Mouse (Mus musculus) neural tube, embryonic 14.5 days (tissue): ENCODE data around the gene Slc35e3. TPM values are rescaled to one million over a fixed set of nuclear protein-coding genes. Genes with fewer than 3 reads are reported as not detected.

Source experiments
- ATAC-seq: fragments of 200-750 bp; cut with Nextera tagmentation; 2 replicates; pipeline ENCODE4 v1.8.0; 2017; ENCODE audit warnings: low read depth, mild to moderate bottlenecking, moderate TSS enrichment, moderate library complexity
- H3K27ac ChIP-seq: fragments of 300-500 bp; sonication (generic); 2 replicates; pipeline ENCODE4 v1.5.1; 2014; ENCODE audit warnings: low read depth, mild to moderate bottlenecking, control low read depth, low read length, moderate library complexity, mixed read lengths
- H3K27me3 ChIP-seq: fragments of 300-500 bp; sonication (generic); 2 replicates; pipeline ENCODE4 v1.6.1; 2014; ENCODE audit warnings: low read length; ENCODE audit not compliant: control insufficient read depth, insufficient read depth
- H3K36me3 ChIP-seq: fragments of 300-500 bp; sonication (generic); 2 replicates; pipeline ENCODE4 v1.6.1; 2014; ENCODE audit warnings: low read length, mixed read lengths; ENCODE audit not compliant: control insufficient read depth, insufficient read depth
- H3K4me1 ChIP-seq: fragments of 300-500 bp; sonication (generic); 2 replicates; pipeline ENCODE4 v1.6.1; 2014; ENCODE audit warnings: low read length; ENCODE audit not compliant: control insufficient read depth, insufficient read depth
- H3K4me2 ChIP-seq: fragments of 300-500 bp; sonication (generic); 2 replicates; pipeline ENCODE4 v1.6.1; 2014; ENCODE audit warnings: mild to moderate bottlenecking, low read depth, low read length, control low read depth
- H3K4me3 ChIP-seq: fragments of 300-500 bp; sonication (generic); 2 replicates; pipeline ENCODE4 v1.5.1; 2014; ENCODE audit warnings: low read depth, low read length, control low read depth, mixed read lengths
- H3K9ac ChIP-seq: fragments of 300-500 bp; sonication (generic); replicated peaks from 2 replicates; pipeline ENCODE4 v1.6.1; 2014; ENCODE audit warnings: low read depth, mild to moderate bottlenecking, control low read depth, low read length, mixed read lengths
- H3K9me3 ChIP-seq: fragments of 300-500 bp; sonication (generic); 2 replicates; pipeline ENCODE4 v1.6.1; 2016; ENCODE audit warnings: low read length; ENCODE audit not compliant: control insufficient read depth
- WGBS: fragments of 180-500 bp; shearing (Covaris S2); extraction: QIAGEN DNeasy Blood & Tissue Kit; methylation state at CpG from one replicate; pipeline ENCODE4 v1.1.7; 2014; 5-methylcytosine and 5-hydroxymethylcytosine counted together
- polyA plus RNA-seq: library from polyadenylated mRNA; unstranded; fragments of >200 nt; fragmentation: Nextera tagmentation; extraction: Ambion mirVana; gene quantifications from 2 replicates; pipeline ENCODE4 v1.2.1, GENCODE M21; 2014

Slc35e3 gene
- polyA plus RNA-seq, 1 experiment from 2014 or later: 20.5 TPM

GRCm38 (mm10) chr10:117777501-117778327 lies 31.5 kb upstream of the Slc35e3 start:
- peaks cover 28% of the 10 kb centered on the region for H3K36me3 ChIP-seq
- no peaks in the 10 kb centered on the region for H3K4me1 ChIP-seq
- no peak for ATAC-seq
- H3K4me3 ChIP-seq: no peak overlapping the region
- no peaks in the 10 kb centered on the region for H3K27me3 ChIP-seq
- H3K9ac ChIP-seq: no peak overlapping the region
- no peak overlapping the region for H3K27ac ChIP-seq
- H3K9me3 ChIP-seq: no peaks in the 10 kb centered on the region
- no peak overlapping the region for H3K4me2 ChIP-seq
- WGBS: 96% methylated on average over 17 of the region's 17 CpGs

- no peak for ATAC-seq
- H3K4me1 ChIP-seq: no peaks in the 10 kb centered on the region
- H3K27me3 ChIP-seq: no peaks in the 10 kb centered on the region
- no peak overlapping the region for H3K9ac ChIP-seq
- no peak overlapping the region for H3K4me2 ChIP-seq
- no peak overlapping the region for H3K4me3 ChIP-seq
- WGBS: 93% methylated on average over 3 of the region's 3 CpGs
- no peaks in the 10 kb centered on the region for H3K9me3 ChIP-seq
- no peak overlapping the region for H3K27ac ChIP-seq
- H3K36me3 ChIP-seq: peaks cover 33% of the 10 kb centered on the region
Measured at GRCm38 (mm10) chr10:117777103-117777470, 30.9 kb upstream of the Slc35e3 start.

- H3K4me2 ChIP-seq: no peak overlapping the region
Measured at GRCm38 (mm10) chr10:117776281-117777102, 30.3 kb upstream of the Slc35e3 start.

GRCm38 (mm10) chr10:117775401-117776144 lies 29.4 kb upstream of the Slc35e3 start:
- no peak overlapping the region for H3K4me2 ChIP-seq
- no peak overlapping the region for H3K4me3 ChIP-seq
- H3K4me1 ChIP-seq: no peaks in the 10 kb centered on the region
- H3K9me3 ChIP-seq: no peaks in the 10 kb centered on the region
- H3K27ac ChIP-seq: no peak overlapping the region
- no peak for ATAC-seq
- no peak overlapping the region for H3K9ac ChIP-seq
- H3K27me3 ChIP-seq: no peaks in the 10 kb centered on the region
- WGBS: 88% methylated on average over 6 of the region's 6 CpGs
- peaks cover 31% of the 10 kb centered on the region for H3K36me3 ChIP-seq

More at GRCm38 (mm10) chr10:117776281-117777102, 30.3 kb upstream of the Slc35e3 start:
- Histone ChIP-seq H3K27ac (no peak overlapping the region), H3K9ac (no peak overlapping the region), H3K27me3 (no peaks in the 10 kb centered on the region), H3K4me3 (no peak overlapping the region), H3K36me3 (peaks cover 36% of the 10 kb centered on the region), H3K4me1 (no peaks in the 10 kb centered on the region), H3K9me3 (no peaks in the 10 kb centered on the region)
- WGBS: 94% methylated on average over 12 of the region's 12 CpGs
- ATAC-seq: no peak

- Histone ChIP-seq H3K27ac (no peak overlapping the region), H3K9ac (no peak overlapping the region), H3K4me1 (no peaks in the 10 kb centered on the region), H3K36me3 (peaks cover 39% of the 10 kb centered on the region), H3K4me2 (no peak overlapping the region), H3K9me3 (no peaks in the 10 kb centered on the region), H3K27me3 (no peaks in the 10 kb centered on the region), H3K4me3 (no peak overlapping the region)
- WGBS: 97% methylated on average over 1 of the region's 1 CpGs
- ATAC-seq: no peak
Measured at GRCm38 (mm10) chr10:117774817-117775120, 28.6 kb upstream of the Slc35e3 start.

GRCm38 (mm10) chr10:117774011-117774816 lies 28.0 kb upstream of the Slc35e3 start:
- Histone ChIP-seq H3K36me3 (peaks cover 40% of the 10 kb centered on the region), H3K4me1 (no peaks in the 10 kb centered on the region), H3K4me2 (no peak overlapping the region), H3K9me3 (no peaks in the 10 kb centered on the region), H3K27me3 (no peaks in the 10 kb centered on the region), H3K27ac (no peak overlapping the region), H3K9ac (no peak overlapping the region), H3K4me3 (no peak overlapping the region)
- ATAC-seq: no peak
- 95% methylated on average over 22 of the region's 22 CpGs for WGBS

GRCm38 (mm10) chr10:117773106-117773720 lies 27.0 kb upstream of the Slc35e3 start:
- Histone ChIP-seq H3K9me3 (no peaks in the 10 kb centered on the region), H3K4me1 (no peaks in the 10 kb centered on the region), H3K27ac (no peak overlapping the region), H3K4me3 (no peak overlapping the region), H3K9ac (no peak overlapping the region), H3K36me3 (peaks cover 45% of the 10 kb centered on the region), H3K27me3 (no peaks in the 10 kb centered on the region), H3K4me2 (no peak overlapping the region)
- WGBS: 96% methylated on average over 7 of the region's 7 CpGs
- ATAC-seq: no peak

- H3K36me3 ChIP-seq: peaks cover 50% of the 10 kb centered on the region
- no peaks in the 10 kb centered on the region for H3K9me3 ChIP-seq
- 88% methylated on average over 17 of the region's 17 CpGs for WGBS
Measured at GRCm38 (mm10) chr10:117772364-117773105, 26.4 kb upstream of the Slc35e3 start.

More at GRCm38 (mm10) chr10:117772364-117773105, 26.4 kb upstream of the Slc35e3 start:
- Histone ChIP-seq H3K27me3 (no peaks in the 10 kb centered on the region), H3K27ac (no peak overlapping the region), H3K9ac (no peak overlapping the region), H3K4me2 (no peak overlapping the region), H3K4me3 (no peak overlapping the region), H3K4me1 (no peaks in the 10 kb centered on the region)
- no peak for ATAC-seq
